In the genomic region with DNA sequence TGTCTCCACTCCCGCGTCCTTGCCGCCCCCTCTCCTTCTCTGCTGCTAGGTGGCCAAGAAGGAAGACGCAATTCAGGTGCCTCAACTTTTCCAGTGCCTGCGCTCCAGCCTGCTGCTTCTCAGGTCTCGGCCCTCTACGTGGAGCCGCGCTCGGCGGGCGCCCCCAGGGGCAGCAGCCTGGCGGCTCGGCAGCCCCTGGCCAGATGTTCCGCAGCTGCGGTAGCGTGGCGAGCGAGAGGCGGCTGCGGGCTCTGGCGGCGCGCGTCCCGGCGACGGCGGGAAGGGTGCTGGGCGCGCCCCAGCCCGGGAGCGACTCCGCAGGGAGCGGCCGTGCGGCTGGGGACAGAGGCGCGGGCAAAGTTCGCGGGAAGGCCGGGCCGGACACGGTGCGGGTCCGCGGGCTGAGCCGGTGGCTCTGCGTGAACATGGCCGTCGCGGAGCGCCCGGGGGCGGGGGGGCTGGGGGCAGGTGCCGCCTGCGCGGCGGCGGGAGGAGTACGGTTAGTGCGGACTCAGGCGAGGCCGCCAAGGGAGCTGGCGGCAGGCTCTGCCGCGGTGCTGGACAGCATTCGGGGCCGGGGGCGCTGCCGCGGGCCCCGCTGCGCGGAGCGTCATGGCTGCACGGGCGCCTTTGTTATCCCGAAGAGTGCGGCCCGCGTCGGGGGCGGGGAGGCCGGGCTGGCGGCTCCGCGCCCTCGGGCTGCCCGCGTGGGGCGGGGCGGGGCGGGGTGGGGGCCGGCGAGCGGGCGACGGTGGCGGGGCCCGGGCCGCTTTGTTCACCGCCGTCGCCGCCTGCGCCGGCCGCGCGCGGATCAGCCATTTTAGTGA, we compare ENCODE assay signal across 8 mouse cellular contexts. TPM values are rescaled to one million over a fixed set of nuclear protein-coding genes. Genes with fewer than 3 reads are reported as not detected.
DNase-seq lines count a peak whose midpoint lies in the region; ATAC-seq and TF ChIP-seq lines count a peak whose summit lies in the region.

No protein-coding gene starts in this region.

- WGBS in lung, embryonic 15.5 days, result 12% methylated on average over 31 of the region's 112 CpGs
- 29% methylated on average over 92 of the region's 112 CpGs for WGBS in bone marrow, adult 2 months
- WGBS in forebrain, embryonic 13.5 days, result 13% methylated on average over 45 of the region's 112 CpGs
- WGBS in liver, embryonic 14.5 days (ENCODE audit: insufficient replicate concordance), result 11% methylated on average over 57 of the region's 112 CpGs

- DNase-seq in lung, postnatal 36 days, result no peak
- peak; percentile 49 for DNase-seq in induced T-regulatory cell, adult 2 months (ENCODE audit: low read depth)
- no peak for DNase-seq in liver, embryonic 14.5 days (ENCODE audit: low read depth in 3 of 3, low spot score in 3 of 3)
- peak; percentile 55 for DNase-seq in retina, postnatal 1 day
- no peak for DNase-seq in c-Kit-positive CD71-positive TER-119-positive erythroid progenitor cells, embryonic 14.5 days (ENCODE audit: low spot score)

- no peaks in the 10 kb centered on the region for H3K27me3 ChIP-seq in lung, embryonic 15.5 days
- H3K27me3 ChIP-seq in forebrain, embryonic 13.5 days, result no peaks in the 10 kb centered on the region
- H3K27me3 ChIP-seq in liver, embryonic 14.5 days (ENCODE audit: control insufficient read depth, insufficient read depth, low read length), result no peaks in the 10 kb centered on the region

- H3K27ac ChIP-seq in lung, embryonic 15.5 days, result peak overlapping the region; percentile 95
- H3K27ac ChIP-seq in bone marrow, adult 2 months (ENCODE audit: control insufficient read depth, insufficient read depth, low read depth, low read length, poor library complexity), result peak overlapping the region; percentile 89
- peak overlapping the region; percentile 98 for H3K27ac ChIP-seq in forebrain, embryonic 13.5 days
- H3K27ac ChIP-seq in liver, embryonic 14.5 days, result peak overlapping the region; percentile 88

- H3K4me3 ChIP-seq in lung, embryonic 15.5 days, result peak overlapping the region; percentile 71
- H3K4me3 ChIP-seq in bone marrow, adult 2 months (replicated peaks; ENCODE audit: control insufficient read depth, low read depth, low read length), result peak overlapping the region; percentile 79
- peak overlapping the region; percentile 69 for H3K4me3 ChIP-seq in forebrain, embryonic 13.5 days
- peak overlapping the region; percentile 87 to 88 for H3K4me3 ChIP-seq in liver, embryonic 14.5 days (ENCODE audit: insufficient read depth in 1 of 2, low read depth in 2 of 2, low read length in 2 of 2)

- no peaks in the 10 kb centered on the region for H3K9me3 ChIP-seq in lung, embryonic 15.5 days
- H3K9me3 ChIP-seq in forebrain, embryonic 13.5 days (replicated peaks), result no peaks in the 10 kb centered on the region
- no peaks in the 10 kb centered on the region; the same call in 1 of the 2 replicates for H3K9me3 ChIP-seq in liver, embryonic 14.5 days (ENCODE audit: control insufficient read depth, low read length)

- no peak for TF ChIP-seq EP300 in liver, embryonic 14.5 days (IDR thresholded peaks at IDR 0.05; ENCODE audit: low read depth)

- ATAC-seq in lung, embryonic 15.5 days (ENCODE audit: borderline replicate concordance, extremely low read depth, low FRiP score, low TSS enrichment), result peak; percentile 65
- ATAC-seq in forebrain, embryonic 13.5 days, result peak; percentile 57
- ATAC-seq in liver, embryonic 14.5 days (ENCODE audit: insufficient read depth), result peak; percentile 70

- no peak for TF ChIP-seq POLR2A in bone marrow, adult 2 months (IDR thresholded peaks at IDR 0.05; ENCODE audit: borderline replicate concordance, control insufficient read depth, low read depth, low read length)

- H3K4me2 ChIP-seq in lung, embryonic 15.5 days, result peak overlapping the region; percentile 72
- H3K4me2 ChIP-seq in forebrain, embryonic 13.5 days, result peak overlapping the region; percentile 58
- H3K4me2 ChIP-seq in liver, embryonic 14.5 days (ENCODE audit: low read depth), result peak overlapping the region; percentile 70

- H3K9ac ChIP-seq in lung, embryonic 15.5 days, result peak overlapping the region; percentile 76
- H3K9ac ChIP-seq in forebrain, embryonic 13.5 days, result peak overlapping the region; percentile 95
- H3K9ac ChIP-seq in liver, embryonic 14.5 days (replicated peaks), result peak overlapping the region; percentile 94

- no peak for TF ChIP-seq CTCF in bone marrow, adult 2 months (IDR thresholded peaks at IDR 0.05; ENCODE audit: control insufficient read depth, insufficient read depth, low read length)
- no peak for TF ChIP-seq CTCF in liver, embryonic 14.5 days (IDR thresholded peaks at IDR 0.05; ENCODE audit: low read depth)

- 0 out of 2 replicates have a peak, but pooled peaks cover 2% of the 10 kb centered on the region for H3K4me1 ChIP-seq in lung, embryonic 15.5 days
- no peaks in the 10 kb centered on the region for H3K4me1 ChIP-seq in bone marrow, adult 2 months (ENCODE audit: control insufficient read depth, insufficient read depth, low read length)
- H3K4me1 ChIP-seq in forebrain, embryonic 13.5 days, result 0 out of 2 replicates have a peak, but pooled peaks cover 7% of the 10 kb centered on the region
- H3K4me1 ChIP-seq in liver, embryonic 14.5 days (replicated peaks; ENCODE audit: control insufficient read depth in 2 of 2, insufficient read depth in 2 of 2, low read length in 1 of 2), result 0 out of 4 replicates have a peak, but pooled peaks cover 0 to 2% of the 10 kb centered on the region in 2 experiments

- peaks cover 5% of the 10 kb centered on the region; the same call in 1 of the 2 replicates for H3K36me3 ChIP-seq in lung, embryonic 15.5 days
- peaks cover 14% of the 10 kb centered on the region for H3K36me3 ChIP-seq in forebrain, embryonic 13.5 days (ENCODE audit: poor library complexity, severe bottlenecking)
- H3K36me3 ChIP-seq in liver, embryonic 14.5 days (replicated peaks; ENCODE audit: control insufficient read depth, insufficient read depth, low read depth), result peaks cover 11% of the 10 kb centered on the region

RNA-seq across cellular contexts. Expression of gene Hmgb3, which starts 0.6 kb away (rescaled TPM):
- 288 and 291 TPM in 2 replicates for polyA plus RNA-seq in lung, embryonic 15.5 days (2015; fragmentation: Nextera tagmentation; extraction: Ambion mirVana)
- polyA plus RNA-seq in bone marrow, adult 2 months (2011; ENCODE audit: insufficient read depth, insufficient read length, low replicate concordance, missing spikeins), result 134 and 162 TPM in 2 replicates
- 789 and 790 TPM in 2 replicates for polyA plus RNA-seq in forebrain, embryonic 13.5 days (2015; fragmentation: Nextera tagmentation; extraction: Ambion mirVana)
- 95.7 and 170 TPM in 2 replicates for polyA plus RNA-seq in liver, embryonic 14.5 days (2012; rRNA removed)
- 148 and 169 TPM in 2 replicates for polyA plus RNA-seq in liver, embryonic 14.5 days (2014; fragmentation: Nextera tagmentation; extraction: Ambion mirVana)

Comparison
In these comparisons a context has a peak if more than half of its experiments do, and no peak if none do; other contexts are left out.
1. DNase-seq: peak in induced T-regulatory cell, adult 2 months (single experiment) and retina, postnatal 1 day (single experiment); none in lung, postnatal 36 days (single experiment), liver, embryonic 14.5 days (0 of 3) and c-Kit-positive CD71-positive TER-119-positive erythroid progenitor cells, embryonic 14.5 days (single experiment).
2. Peak in every context shown above with its lines, with median percentiles within 50 percentile points of each other: ATAC-seq, H3K27ac ChIP-seq, H3K4me2 ChIP-seq, H3K4me3 ChIP-seq and H3K9ac ChIP-seq.